ENCODE assay signal across 9 mouse cellular contexts in genomic region chr5:64158501-64158900, GRCm38 (mm10). TPM values are rescaled to one million over a fixed set of nuclear protein-coding genes. Genes with fewer than 3 reads are reported as not detected.
A peak's percentile ranks its signal among the peaks of the same experiment; 100 is the strongest.
DNase-seq lines count a peak whose midpoint lies in the region; ATAC-seq and TF ChIP-seq lines count a peak whose summit lies in the region.
"Had no signal": no experiment of that assay in that cellular context is flagged by ENCODE, and none has a peak within 500 bp of the region (broad histone marks: within the 10 kb centered on the region; RNA-seq: fewer than 3 reads in every experiment).

No protein-coding gene starts in this region.

- H3K4me3 ChIP-seq in embryonic facial prominence, embryonic 15.5 days (replicated peaks), result no peak overlapping the region
- no peak overlapping the region for H3K4me3 ChIP-seq in embryonic facial prominence, embryonic 10.5 days
- H3K4me3 ChIP-seq in lung, postnatal 0 days (ENCODE audit: low read depth, low read length), result peak overlapping the region; percentile 72; the same call in 1 of the 2 replicates
- no peak overlapping the region for H3K4me3 ChIP-seq in stomach, embryonic 14.5 days (ENCODE audit: low read depth, low read length)

- DNase-seq in embryonic facial prominence, embryonic 10.5 days (ENCODE audit: low spot score), result no peak
- peak; percentile 24 for DNase-seq in lung, postnatal 0 days (ENCODE audit: low spot score)
- no peak for DNase-seq in lung, postnatal 4 days
- DNase-seq in liver, result peak; percentile 33
- no peak for DNase-seq in right cerebral cortex, postnatal 14 days
- no peak for DNase-seq in frontal cortex, adult 2 months (ENCODE audit: extremely low spot score in 1 of 2, low spot score in 1 of 2)
- DNase-seq: heart, postnatal 4 days had no signal

- H3K9ac ChIP-seq in embryonic facial prominence, embryonic 15.5 days, result no peak overlapping the region
- H3K9ac ChIP-seq in lung, postnatal 0 days (replicated peaks; ENCODE audit: low read depth), result no peak overlapping the region
- H3K9ac ChIP-seq in stomach, embryonic 14.5 days (replicated peaks; ENCODE audit: low read depth, low read length), result no peak overlapping the region

- no peak for TF ChIP-seq CTCF in lung, postnatal 0 days (IDR thresholded peaks at IDR 0.05)

- no peak for ATAC-seq in embryonic facial prominence, embryonic 15.5 days (ENCODE audit: insufficient number of reproducible peaks, low FRiP score, low TSS enrichment, low read depth)
- no peak for ATAC-seq in lung, postnatal 0 days
- ATAC-seq in stomach, embryonic 14.5 days (ENCODE audit: insufficient number of reproducible peaks, insufficient read depth, low FRiP score, low read depth), result no peak

- H3K4me2 ChIP-seq in embryonic facial prominence, embryonic 15.5 days (replicated peaks), result 0 out of 2 replicates have a peak overlapping the region, but pooled peaks have one; percentile 100
- H3K4me2 ChIP-seq in lung, postnatal 0 days (replicated peaks; ENCODE audit: low read depth, low read length), result peak overlapping the region; percentile 99
- H3K4me2 ChIP-seq in stomach, embryonic 14.5 days (replicated peaks; ENCODE audit: low read depth, low read length), result peak overlapping the region; percentile 99; the same call in 1 of the 2 replicates

- peaks cover 17% of the 10 kb centered on the region for H3K4me1 ChIP-seq in embryonic facial prominence, embryonic 15.5 days
- peaks cover 38% of the 10 kb centered on the region for H3K4me1 ChIP-seq in embryonic facial prominence, embryonic 10.5 days
- H3K4me1 ChIP-seq in lung, postnatal 0 days (ENCODE audit: insufficient read depth, low read depth, low read length), result 0 out of 2 replicates have a peak, but pooled peaks cover 4% of the 10 kb centered on the region
- peaks cover 7% of the 10 kb centered on the region; the same call in 1 of the 2 replicates for H3K4me1 ChIP-seq in stomach, embryonic 14.5 days (ENCODE audit: control insufficient read depth, insufficient read depth, low read length)

- H3K27ac ChIP-seq in embryonic facial prominence, embryonic 15.5 days (replicated peaks), result no peak overlapping the region
- no peak overlapping the region for H3K27ac ChIP-seq in embryonic facial prominence, embryonic 10.5 days (replicated peaks)
- no peak overlapping the region for H3K27ac ChIP-seq in lung, postnatal 0 days (ENCODE audit: low read length)
- H3K27ac ChIP-seq in stomach, embryonic 14.5 days (ENCODE audit: low read length), result no peak overlapping the region

- no peaks in the 10 kb centered on the region for H3K36me3 ChIP-seq in embryonic facial prominence, embryonic 15.5 days
- no peaks in the 10 kb centered on the region for H3K36me3 ChIP-seq in embryonic facial prominence, embryonic 10.5 days (replicated peaks)
- no peaks in the 10 kb centered on the region for H3K36me3 ChIP-seq in lung, postnatal 0 days (ENCODE audit: insufficient read depth, low read length)
- no peaks in the 10 kb centered on the region for H3K36me3 ChIP-seq in stomach, embryonic 14.5 days (ENCODE audit: control insufficient read depth, insufficient read depth, low read length)

- no peak for TF ChIP-seq EP300 in lung, postnatal 0 days (IDR thresholded peaks at IDR 0.05)

- 37% methylated on average over 4 of the region's 4 CpGs for WGBS in embryonic facial prominence, embryonic 15.5 days
- 34% methylated on average over 4 of the region's 4 CpGs for WGBS in embryonic facial prominence, embryonic 10.5 days
- 35% methylated on average over 4 of the region's 4 CpGs for WGBS in lung, postnatal 0 days
- WGBS in stomach, embryonic 14.5 days, result 47% methylated on average over 4 of the region's 4 CpGs

- no peaks in the 10 kb centered on the region for H3K9me3 ChIP-seq in embryonic facial prominence, embryonic 15.5 days (replicated peaks)
- H3K9me3 ChIP-seq in embryonic facial prominence, embryonic 10.5 days, result no peaks in the 10 kb centered on the region
- no peaks in the 10 kb centered on the region for H3K9me3 ChIP-seq in lung, postnatal 0 days (ENCODE audit: low read length)
- H3K9me3 ChIP-seq in stomach, embryonic 14.5 days (ENCODE audit: control insufficient read depth, low read depth, low read length), result no peaks in the 10 kb centered on the region

- peaks cover 38% of the 10 kb centered on the region for H3K27me3 ChIP-seq in embryonic facial prominence, embryonic 15.5 days
- H3K27me3 ChIP-seq in embryonic facial prominence, embryonic 10.5 days (replicated peaks; ENCODE audit: low read depth, poor library complexity, severe bottlenecking), result peaks cover 69% of the 10 kb centered on the region
- H3K27me3 ChIP-seq in lung, postnatal 0 days (replicated peaks; ENCODE audit: insufficient read depth, low read length), result no peaks in the 10 kb centered on the region
- H3K27me3 ChIP-seq in stomach, embryonic 14.5 days (ENCODE audit: control insufficient read depth, insufficient read depth, low read length), result 0 out of 2 replicates have a peak, but pooled peaks cover 3% of the 10 kb centered on the region

RNA-seq across cellular contexts. Expression of gene Tbc1d1, which starts 2.4 kb away (rescaled TPM):
- polyA plus RNA-seq in embryonic facial prominence, embryonic 15.5 days (2015; fragmentation: Nextera tagmentation; extraction: Ambion mirVana), result 17.5 and 18.1 TPM in 2 replicates
- polyA plus RNA-seq in embryonic facial prominence, embryonic 10.5 days (2016; fragmentation: Nextera tagmentation; extraction: Ambion mirVana), result 32.9 TPM in 2 replicates
- polyA plus RNA-seq in lung, postnatal 0 days (2015; fragmentation: Nextera tagmentation; extraction: Ambion mirVana), result 15.3 and 18.0 TPM in 2 replicates
- 37.2 and 39.4 TPM in 2 replicates for polyA plus RNA-seq in stomach, embryonic 14.5 days (2014; fragmentation: Nextera tagmentation; extraction: Ambion mirVana)
- 14.4 and 16.1 TPM in 2 replicates for polyA plus RNA-seq in frontal cortex, adult 2 months (2012; rRNA removed)

Comparison
In these comparisons a context has a peak if more than half of its experiments do, and no peak if none do; other contexts are left out.
1. DNase-seq: peak in lung, postnatal 0 days (single experiment) and liver (single experiment); none in embryonic facial prominence, embryonic 10.5 days (single experiment), lung, postnatal 4 days (0 of 2), right cerebral cortex, postnatal 14 days (single experiment) and frontal cortex, adult 2 months (0 of 2).
2. Peak in every context shown above with its lines, with median percentiles within 50 percentile points of each other: H3K4me2 ChIP-seq.